Mouse (Mus musculus): ENCODE measurements around the gene Mad1l1.

Mad1l1 gene

GRCm38 (mm10) chr5:140258035-140258434 lies 63.3 kb downstream of the Mad1l1 start:
- no peak for DNase-seq

- DNase-seq = no peak
Observed at GRCm38 (mm10) chr5:140257439-140257838, 63.9 kb downstream of the Mad1l1 start.

DNA sequence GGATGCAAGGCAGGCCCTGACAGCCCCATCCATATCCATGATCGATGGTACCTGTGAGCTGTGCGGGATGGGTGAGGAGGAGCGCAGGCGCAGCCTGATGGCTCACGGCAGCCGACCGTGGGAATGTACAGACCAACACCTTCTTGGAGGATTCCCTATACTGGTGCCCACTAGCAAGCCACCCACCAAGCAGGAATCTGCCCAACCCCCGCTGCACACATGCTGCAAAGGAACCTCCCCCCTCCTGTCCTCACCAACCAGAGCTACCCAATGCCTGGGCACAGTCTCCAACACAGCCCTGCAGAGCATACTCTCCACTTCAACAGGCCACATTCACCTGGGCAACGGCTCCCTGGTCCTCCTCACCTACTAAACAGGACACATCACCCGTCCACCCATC lies 64.7 kb downstream of the Mad1l1 start:
- no peak for DNase-seq

DNA sequence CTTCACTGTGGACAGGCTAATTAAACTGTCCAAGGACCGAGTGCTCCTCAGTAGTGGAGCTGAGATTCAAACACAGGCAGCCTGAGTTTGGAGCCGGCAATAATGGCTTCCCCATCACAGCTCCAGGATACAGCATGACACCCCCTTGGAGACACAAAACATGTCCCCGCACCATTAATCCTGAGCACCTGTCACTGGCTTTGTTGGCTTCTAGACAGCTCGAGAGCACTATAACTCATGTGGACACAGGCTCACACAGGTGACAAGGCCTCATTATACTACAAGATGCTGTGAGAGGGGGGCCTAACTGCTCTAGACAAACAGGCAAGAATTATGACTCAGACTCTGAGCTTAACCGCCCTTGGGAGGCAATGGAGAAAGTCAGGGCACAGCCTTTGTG lies 66.1 kb downstream of the Mad1l1 start:
- DNase-seq = no peak

DNA sequence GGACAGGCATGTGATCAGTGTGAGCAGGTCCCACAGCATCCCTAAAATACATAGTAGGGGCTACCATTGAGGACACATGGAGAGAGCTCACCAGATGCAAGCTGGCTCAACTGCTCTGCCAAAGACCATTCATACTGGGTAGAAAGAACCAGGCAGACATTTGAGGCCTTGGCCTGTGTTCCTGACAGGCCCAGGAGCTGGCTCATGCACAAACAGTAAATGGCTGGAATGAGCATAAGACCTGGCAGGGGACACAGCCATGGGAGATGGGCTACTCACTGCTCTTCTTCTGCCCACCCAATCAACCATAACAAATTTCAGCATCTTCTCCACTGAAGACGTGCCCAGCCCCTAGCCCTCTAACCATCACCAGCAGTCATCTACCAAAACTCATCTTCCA lies 66.7 kb downstream of the Mad1l1 start:
- no peak for DNase-seq

DNA sequence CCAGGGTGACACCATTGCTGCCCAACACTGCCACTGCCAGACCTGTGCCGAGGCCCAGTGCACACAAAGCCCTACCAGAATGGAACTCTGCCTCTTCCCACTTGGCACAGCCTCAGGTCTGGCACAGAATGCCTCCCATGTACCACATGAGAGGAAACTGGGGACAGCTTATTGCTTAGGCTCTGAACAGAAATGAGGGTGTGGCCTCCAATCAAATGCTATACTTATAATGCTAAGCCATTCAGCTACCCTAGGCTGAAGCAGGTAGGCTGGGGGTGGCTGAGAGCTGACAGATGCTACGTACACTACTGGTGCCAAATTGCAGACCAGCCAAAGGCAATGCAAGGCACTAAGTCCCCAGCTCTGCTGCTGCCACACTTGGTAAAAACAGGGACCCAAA lies 69.4 kb downstream of the Mad1l1 start:
- peak; percentile 19 for DNase-seq

DNA sequence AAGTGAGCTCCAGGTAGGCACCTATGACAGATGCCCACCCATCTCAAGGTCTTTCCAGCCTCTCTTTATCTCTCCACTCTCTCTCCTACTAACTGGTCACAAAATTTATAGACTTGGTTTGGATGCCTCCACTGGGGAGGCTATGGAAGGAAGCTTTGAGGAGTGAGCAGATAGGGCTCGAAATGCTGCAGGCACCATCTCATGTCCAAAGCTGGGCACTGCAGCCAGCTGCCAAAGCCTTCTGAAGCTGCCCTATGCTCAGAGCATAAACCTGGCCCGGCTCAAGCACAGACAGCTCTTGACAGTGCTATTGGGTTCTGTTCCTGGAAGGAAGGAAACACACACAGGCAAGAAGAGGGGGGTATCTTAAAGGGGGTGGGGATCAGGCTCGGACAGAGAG lies 71.0 kb downstream of the Mad1l1 start:
- DNase-seq = no peak

GRCm38 (mm10) chr5:140249359-140250062 lies 71.8 kb downstream of the Mad1l1 start:
- no peak for DNase-seq

GRCm38 (mm10) chr5:140248101-140248500 lies 73.3 kb downstream of the Mad1l1 start:
- DNase-seq = no peak

DNA sequence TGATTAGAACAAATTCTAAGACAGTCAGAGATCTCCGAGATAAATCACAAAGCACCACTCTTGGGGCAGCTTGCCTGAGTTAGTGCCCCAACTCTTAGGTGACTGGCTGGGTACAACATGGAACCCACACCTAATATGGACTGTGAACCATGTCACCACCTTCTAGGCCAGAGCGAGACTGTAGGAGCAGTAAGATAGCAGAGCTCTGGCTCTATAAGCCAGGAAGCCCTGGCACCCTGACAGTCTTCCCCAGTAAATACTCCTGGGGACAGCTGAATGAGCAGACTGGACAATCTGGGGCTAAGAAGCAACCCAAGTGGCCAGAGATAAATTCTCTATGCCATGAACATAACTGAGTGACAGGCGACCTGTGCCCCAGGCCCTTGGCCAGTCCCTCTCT lies 81.1 kb downstream of the Mad1l1 start:
- DNase-seq = no peak

DNA sequence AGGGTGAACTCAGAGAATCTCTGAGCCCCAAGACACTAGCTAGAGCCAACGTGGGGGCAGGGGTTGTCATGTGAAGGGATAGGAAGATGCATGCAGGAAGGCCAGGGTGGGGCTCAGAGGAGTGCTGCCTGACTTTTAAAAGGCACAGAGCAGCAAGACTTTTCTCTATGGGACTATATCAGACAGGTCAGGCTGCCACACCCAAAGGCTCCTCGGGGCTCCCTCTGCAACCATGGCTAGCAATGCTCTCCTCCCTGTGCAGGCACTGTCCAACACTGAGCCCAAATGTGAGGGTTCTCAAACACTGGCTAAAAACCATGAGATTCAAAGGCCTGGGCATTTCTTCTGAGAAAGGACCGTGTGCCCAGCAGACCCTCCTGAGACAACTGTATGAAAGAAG lies 82.5 kb downstream of the Mad1l1 start:
- DNase-seq = no peak

DNA sequence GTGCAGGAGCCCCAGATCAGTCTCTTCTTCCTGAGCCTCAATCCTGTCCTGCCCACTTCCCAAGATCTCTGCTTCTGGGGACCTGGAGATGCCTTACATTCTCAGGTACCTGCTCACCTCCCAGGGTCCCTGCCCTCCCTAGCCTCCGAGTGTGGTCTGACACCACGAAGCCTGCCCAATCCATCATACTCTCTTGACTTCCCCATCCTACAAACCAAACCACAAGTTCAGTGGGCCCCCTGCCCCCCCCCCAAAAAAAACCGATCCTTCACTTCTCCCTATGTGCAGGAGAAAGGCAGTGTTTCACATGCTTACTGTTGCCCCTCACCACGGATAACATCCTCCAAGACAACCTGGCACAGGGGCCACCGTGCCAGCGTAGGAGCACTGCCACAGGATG lies 90.5 kb downstream of the Mad1l1 start:
- no peak for DNase-seq

DNA sequence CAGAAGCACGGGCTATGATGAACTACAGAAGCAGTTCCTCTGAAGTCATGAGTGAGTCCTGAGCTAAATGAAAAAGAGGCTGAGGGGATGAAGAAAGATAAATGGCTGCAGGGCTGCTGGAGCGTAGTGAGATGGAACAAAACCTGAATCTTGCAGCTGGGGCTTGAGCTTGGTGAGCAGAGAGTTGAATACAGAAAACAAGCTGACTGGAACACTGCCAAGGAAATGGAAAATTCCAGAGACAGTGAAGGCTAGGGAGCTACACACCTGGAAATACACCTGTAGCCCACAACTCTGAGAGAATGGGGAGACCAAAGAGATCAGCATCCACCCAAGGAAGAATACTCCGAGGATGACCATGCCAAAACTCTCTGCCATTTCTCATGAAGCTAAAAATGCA lies 93.0 kb downstream of the Mad1l1 start:
- DNase-seq = no peak

- no peak for DNase-seq
Observed at GRCm38 (mm10) chr5:140226871-140227270, 94.5 kb downstream of the Mad1l1 start.

DNA sequence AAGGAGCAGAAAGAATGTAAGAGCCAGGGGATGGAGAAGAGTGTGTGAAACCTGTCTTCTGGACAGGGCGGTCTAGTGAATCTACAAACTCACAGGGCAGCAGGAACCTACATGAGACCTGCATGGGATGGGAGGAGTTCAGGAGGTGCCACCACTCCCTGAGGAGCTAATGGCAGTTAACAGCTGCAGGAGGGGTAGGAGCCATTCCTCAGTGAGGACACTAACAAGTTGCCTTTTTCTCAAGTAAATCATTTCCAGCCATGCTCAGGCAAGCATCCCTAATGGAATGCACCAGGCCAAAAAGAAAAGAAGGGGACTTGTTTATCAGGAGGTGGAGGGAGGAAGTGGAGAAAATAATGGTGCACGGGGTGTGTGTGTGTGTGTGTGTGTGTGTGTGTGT lies 95.5 kb downstream of the Mad1l1 start:
- DNase-seq = no peak

GRCm38 (mm10) chr5:140225103-140225502 lies 96.2 kb downstream of the Mad1l1 start:
- no peak for DNase-seq

- DNase-seq = no peak
Observed at GRCm38 (mm10) chr5:140223070-140224053, 98.0 kb downstream of the Mad1l1 start.

GRCm38 (mm10) chr5:140221016-140221650 lies 100.2 kb downstream of the Mad1l1 start:
- DNase-seq = no peak

- no peak for DNase-seq
Observed at GRCm38 (mm10) chr5:140219252-140219651, 102.1 kb downstream of the Mad1l1 start.

- peak; percentile 59 for DNase-seq
Observed at GRCm38 (mm10) chr5:140217900-140218299, 103.5 kb downstream of the Mad1l1 start.

GRCm38 (mm10) chr5:140217083-140217482 lies 104.3 kb downstream of the Mad1l1 start:
- DNase-seq = no peak

DNA sequence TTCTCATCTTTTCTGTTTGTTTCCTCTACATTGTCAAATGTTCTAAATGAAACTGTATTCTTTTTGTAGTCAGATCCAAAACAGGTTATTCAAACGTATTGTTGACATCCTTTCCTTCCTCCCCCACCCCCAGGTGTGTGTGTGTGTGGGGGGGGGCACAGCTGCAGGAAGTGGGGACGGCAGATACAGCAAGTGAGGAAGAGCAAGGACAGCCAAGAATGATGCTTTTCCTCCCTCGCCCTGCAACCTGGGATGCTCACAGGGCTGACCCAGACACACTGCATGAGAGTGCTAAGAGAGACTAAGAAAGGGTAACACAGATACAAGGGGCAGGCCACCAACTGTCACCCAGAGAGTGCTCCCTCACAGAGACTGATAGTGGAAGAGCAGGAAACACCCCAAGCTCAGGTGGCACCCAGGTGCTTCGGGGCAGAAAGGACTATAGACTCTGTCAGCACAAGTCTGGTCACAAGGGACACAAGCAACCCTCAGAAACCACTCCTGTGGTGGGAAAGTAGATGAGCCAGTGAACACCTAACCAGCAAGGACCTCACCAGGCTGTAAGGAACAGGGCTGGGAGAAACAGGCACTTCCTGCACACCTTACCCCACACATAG lies 105.8 kb downstream of the Mad1l1 start:
- DNase-seq = no peak

DNA sequence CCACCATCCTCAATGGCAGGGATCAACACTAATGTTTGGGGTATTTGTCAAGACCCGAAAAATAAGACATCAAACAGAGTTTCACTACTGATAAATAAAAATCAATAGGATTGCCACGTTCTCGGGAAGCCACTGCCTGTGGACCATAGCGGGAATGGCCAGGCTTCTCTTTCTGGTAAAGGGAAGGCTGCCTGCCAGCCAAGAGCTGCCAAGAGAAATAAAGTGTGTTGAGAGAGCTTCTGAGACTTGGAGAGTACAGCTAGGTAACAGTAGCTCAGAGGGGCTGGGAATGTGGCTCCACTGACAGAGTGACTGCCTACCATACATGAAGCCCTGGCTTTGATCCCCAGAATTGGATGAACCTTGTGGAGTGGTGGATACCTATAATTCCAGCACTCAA lies 108.4 kb downstream of the Mad1l1 start:
- no peak for DNase-seq

Measured in cerebellum, adult 8-10 months (tissue).